Mouse (Mus musculus): ENCODE measurements around the gene Bckdk. TPM values are rescaled to one million over a fixed set of nuclear protein-coding genes. Genes with fewer than 3 reads are reported as not detected.
A peak's percentile ranks its signal among the peaks of the same experiment; 100 is the strongest.
"Not testable (repeated sequence)": the region's sequence is repeated elsewhere in the genome, so short reads cannot be mapped to it uniquely, and the experiment has no call there.

The Bckdk gene
- total RNA-seq, 2 experiments from 2014 or later: 101 to 115 TPM

- peak; percentile 70 for DNase-seq
Measured at GRCm38 (mm10) chr7:127931351-127932135, 27.7 kb downstream of the Bckdk start.

- no peak for DNase-seq
Measured at GRCm38 (mm10) chr7:127932273-127933031, 28.6 kb downstream of the Bckdk start.

GRCm38 (mm10) chr7:127934075-127934474, 30.2 kb downstream of the Bckdk start:
- DNase-seq: no peak

GRCm38 (mm10) chr7:127935028-127935722, 31.3 kb downstream of the Bckdk start:
- peak; percentile 95 to 98 for DNase-seq

- DNase-seq: no peak
Measured at GRCm38 (mm10) chr7:127935748-127936159, 31.9 kb downstream of the Bckdk start.

- DNase-seq: no peak
Measured at GRCm38 (mm10) chr7:127936216-127936884, 32.5 kb downstream of the Bckdk start.

GRCm38 (mm10) chr7:127942097-127942496, 38.2 kb downstream of the Bckdk start:
- not testable (repeated sequence) for DNase-seq

- peak; percentile 49 to 50 for DNase-seq
Measured at GRCm38 (mm10) chr7:127944614-127945013, 40.7 kb downstream of the Bckdk start.

GRCm38 (mm10) chr7:127946470-127947023, 42.7 kb downstream of the Bckdk start, which contains the start of gene Prss36:
Gene Prss36, minus strand, starts transcription at chr7:127946725.
- DNase-seq: no peak

GRCm38 (mm10) chr7:127952864-127953581, 49.1 kb downstream of the Bckdk start:
- no peak for DNase-seq

GRCm38 (mm10) chr7:127959364-127959763, 55.5 kb downstream of the Bckdk start:
- no peak for DNase-seq

Other genes with a start within 250 kb of the Bckdk start
- 100 to 1,000 TPM in 1 of 2 experiments, 10 to 100 TPM in 1; 63.6 to 103 TPM for gene Bcl7c, start 195.1 kb upstream of the Bckdk start, total RNA-seq (2021)
- gene Ctf1, start 191.3 kb upstream of the Bckdk start, total RNA-seq (2021): 1 to 10 TPM; 3.2 to 4.2 TPM
- not detected for gene Ctf2, start 171.9 kb upstream of the Bckdk start, total RNA-seq (2021)
- gene Fbxl19, start 159.5 kb upstream of the Bckdk start, total RNA-seq (2021): 10 to 100 TPM; 13.1 to 13.7 TPM
- 10 to 100 TPM; 27.7 to 36.3 TPM for gene Orai3, start 134.3 kb upstream of the Bckdk start, total RNA-seq (2021)
- gene Setd1a, start 127.4 kb upstream of the Bckdk start, total RNA-seq (2021): 10 to 100 TPM; 36.0 TPM
- gene Gm49388, start 118.5 kb upstream of the Bckdk start, total RNA-seq (2021): 1 to 10 TPM; 4.1 to 6.6 TPM
- 10 to 100 TPM; 30.0 to 53.3 TPM for gene Hsd3b7, start 103.5 kb upstream of the Bckdk start, total RNA-seq (2021)
- 100 to 1,000 TPM in 1 of 2 experiments, 10 to 100 TPM in 1; 92.5 to 108 TPM for gene Stx4a, start 79.8 kb upstream of the Bckdk start, total RNA-seq (2021)
- 1 to 10 TPM; 4.4 to 4.5 TPM for gene Stx1b, start 79.5 kb upstream of the Bckdk start, total RNA-seq (2021)
- 10 to 100 TPM; 30.0 to 31.2 TPM for gene Zfp646, start 27.9 kb upstream of the Bckdk start, total RNA-seq (2021)
- 1 to 10 TPM; 6.3 to 7.7 TPM for gene Zfp668, start 27.3 kb upstream of the Bckdk start, total RNA-seq (2021)
- gene Prss53, start 13.1 kb upstream of the Bckdk start, total RNA-seq (2021): 1 to 10 TPM in 1 of 2 experiments, under 1 TPM in 1; 0.49 to 1.7 TPM
- gene Gm21974, start 8.6 kb upstream of the Bckdk start, total RNA-seq (2021): not detected
- 10 to 100 TPM; 61.5 to 65.8 TPM for gene Vkorc1, start 8.5 kb upstream of the Bckdk start, total RNA-seq (2021)
- gene Kat8, start 8.4 kb downstream of the Bckdk start, total RNA-seq (2021): 10 to 100 TPM; 25.9 to 27.9 TPM
- not detected for gene Prss8, start 26.0 kb downstream of the Bckdk start, total RNA-seq (2021)
- gene Prss36, start 42.6 kb downstream of the Bckdk start, total RNA-seq (2021): 10 to 100 TPM in 1 of 2 experiments, 1 to 10 TPM in 1; 6.7 to 10.7 TPM
- 100 to 1,000 TPM; 170 to 229 TPM for gene Fus, start 63.4 kb downstream of the Bckdk start, total RNA-seq (2021)
- gene Pycard, start 89.8 kb downstream of the Bckdk start, total RNA-seq (2021): 1 to 10 TPM; 3.6 to 5.4 TPM
- under 1 TPM in 1 of 2 experiments, not detected in 1; 0.20 TPM for gene Trim72, start 99.9 kb downstream of the Bckdk start, total RNA-seq (2021)
- gene Itgam, start 158.6 kb downstream of the Bckdk start, total RNA-seq (2021): 1 to 10 TPM; 4.4 to 7.8 TPM
- gene Gm49368, start 158.6 kb downstream of the Bckdk start, total RNA-seq (2021): not detected
- gene Itgax, start 225.5 kb downstream of the Bckdk start, total RNA-seq (2021): 1 to 10 TPM in 1 of 2 experiments, under 1 TPM in 1; 0.89 to 2.9 TPM

All from adrenal gland, postnatal 36 days (tissue).